Mouse (Mus musculus) kidney, postnatal 0 days (tissue): ENCODE results near the gene Rnft2. TPM values are rescaled to one million over a fixed set of nuclear protein-coding genes. Genes with fewer than 3 reads are reported as not detected.

Experiments used
- ATAC-seq: fragments of 200-750 bp; cut with Nextera tagmentation; replicated peaks from 2 replicates; pipeline ENCODE4 v1.8.0; 2017; ENCODE audit warnings: low read depth, moderate number of reproducible peaks, moderate TSS enrichment, moderate library complexity; ENCODE audit not compliant: low FRiP score
- DNase-seq: peaks from one replicate; pipeline ENCODE4 v3.0.0-alpha.2; 2016; ENCODE audit warnings: low spot score
- H3K27ac ChIP-seq: fragments of 300-500 bp; sonication (generic); 2 replicates; pipeline ENCODE4 v1.5.1; 2014; ENCODE audit warnings: mild to moderate bottlenecking
- H3K27me3 ChIP-seq: fragments of 300-500 bp; sonication (generic); 2 replicates; pipeline ENCODE4 v1.6.1; 2014; ENCODE audit warnings: low read length, mixed read lengths; ENCODE audit not compliant: insufficient read depth
- H3K36me3 ChIP-seq: fragments of 300-500 bp; sonication (generic); 2 replicates; pipeline ENCODE4 v1.6.1; 2014; ENCODE audit warnings: low read length, mixed read lengths; ENCODE audit not compliant: insufficient read depth
- H3K4me1 ChIP-seq: fragments of 300-500 bp; sonication (generic); replicated peaks from 2 replicates; pipeline ENCODE4 v1.6.1; 2014; ENCODE audit warnings: antibody characterized with exemption, low read length, mixed read lengths; ENCODE audit not compliant: insufficient read depth
- H3K4me2 ChIP-seq: fragments of 300-500 bp; sonication (generic); 2 replicates; pipeline ENCODE4 v1.6.1; 2014; ENCODE audit warnings: mild to moderate bottlenecking, low read length, moderate library complexity, mixed read lengths
- H3K4me3 ChIP-seq: fragments of 300-500 bp; sonication (generic); replicated peaks from 2 replicates; pipeline ENCODE4 v1.5.1; 2014; ENCODE audit warnings: low read depth, low read length
- H3K9ac ChIP-seq: fragments of 300-500 bp; sonication (generic); 2 replicates; pipeline ENCODE4 v1.6.1; 2014; ENCODE audit warnings: low read depth, low read length
- H3K9me3 ChIP-seq: fragments of 300-500 bp; sonication (generic); replicated peaks from 2 replicates; pipeline ENCODE4 v1.6.1; 2016; ENCODE audit warnings: low read length, inconsistent platforms, mixed read lengths
- CTCF ChIP-seq: IDR thresholded peaks from 2 replicates; pipeline ENCODE4 v1.5.1; 2016; ENCODE audit warnings: antibody characterized with exemption, low read depth, mild to moderate bottlenecking, moderate library complexity
- WGBS: fragments of 180-500 bp; shearing (Covaris S2); extraction: QIAGEN DNeasy Blood & Tissue Kit; methylation state at CpG from one replicate; pipeline ENCODE4 v1.1.7; 2014; 5-methylcytosine and 5-hydroxymethylcytosine counted together
- polyA plus RNA-seq: library from polyadenylated mRNA; unstranded; fragments of >200 nt; fragmentation: Nextera tagmentation; extraction: Ambion mirVana; gene quantifications from 2 replicates; pipeline ENCODE4 v1.2.1, GENCODE M21; 2015

Rnft2 gene
- polyA plus RNA-seq, 1 experiment from 2014 or later = 1.6 TPM

DNA sequence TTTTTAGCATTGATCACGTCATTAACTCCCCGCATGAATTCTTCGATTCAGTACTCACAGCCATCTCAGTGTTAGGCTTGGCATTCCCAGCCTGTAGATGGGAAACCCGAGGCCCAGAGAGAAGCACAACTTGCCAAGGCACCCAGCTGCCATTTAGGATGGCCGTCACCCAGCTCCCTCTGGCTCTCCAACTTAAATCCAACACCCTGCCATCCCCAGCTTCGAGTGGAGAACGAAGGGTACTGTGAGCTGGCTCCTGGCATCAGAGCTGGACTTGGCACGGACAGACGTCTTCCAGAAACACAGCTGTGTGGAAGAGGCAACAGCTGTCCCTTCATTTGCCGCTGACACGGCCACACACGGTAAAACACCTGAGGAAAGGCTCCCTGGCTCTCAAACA, 80.3 kb downstream of the Rnft2 start, which contains the start of gene Hrk:
Gene Hrk, plus strand, starts transcription at position 68 of the 400 bp plus-strand sequence.
- Histone ChIP-seq H3K4me3 (no peak within 1 kb of the TSS), H3K9me3 (no peaks in the 10 kb centered on the region), H3K27me3 (peaks cover 17% of the 10 kb centered on the region), H3K9ac (no peak within 1 kb of the TSS), H3K4me2 (no peak within 1 kb of the TSS), H3K27ac (no peak within 1 kb of the TSS), H3K36me3 (no peaks in the 10 kb centered on the region), H3K4me1 (peaks cover 5% of the 10 kb centered on the region; the same call in 1 of the 2 replicates)
- ATAC-seq (no peak), DNase-seq (no peak)
- 68% methylated on average over 12 of the region's 12 CpGs for WGBS
- no peak for TF ChIP-seq CTCF

DNA sequence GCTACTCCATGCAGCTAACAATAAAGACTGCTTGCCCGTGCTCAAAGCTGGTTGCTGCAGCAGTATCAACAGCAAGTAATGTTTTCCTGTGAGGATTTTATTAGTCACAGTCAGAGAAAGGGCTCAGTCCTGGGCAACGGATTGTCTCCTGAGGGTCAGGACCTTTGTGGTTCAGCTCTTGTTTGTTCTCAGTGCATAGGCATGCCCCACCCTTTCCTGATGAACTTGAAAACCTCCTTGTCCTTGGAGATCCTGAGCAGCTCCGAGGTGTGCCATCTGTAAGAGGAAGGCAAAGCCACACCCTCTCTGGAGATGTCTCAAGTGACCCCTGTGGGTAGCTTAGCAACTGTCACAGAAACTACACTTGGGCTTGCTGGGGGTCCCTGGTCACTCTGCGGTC, 84.2 kb downstream of the Rnft2 start:
- Histone ChIP-seq H3K27ac (no peak overlapping the region), H3K9ac (no peak overlapping the region), H3K9me3 (no peaks in the 10 kb centered on the region), H3K4me2 (no peak overlapping the region), H3K4me3 (no peak overlapping the region), H3K4me1 (no peaks in the 10 kb centered on the region), H3K36me3 (no peaks in the 10 kb centered on the region), H3K27me3 (0 out of 2 replicates have a peak, but pooled peaks cover 3% of the 10 kb centered on the region)
- WGBS = 32% methylated on average over 4 of the region's 4 CpGs
- DNase-seq (no peak), ATAC-seq (no peak)
- no peak for TF ChIP-seq CTCF

DNA sequence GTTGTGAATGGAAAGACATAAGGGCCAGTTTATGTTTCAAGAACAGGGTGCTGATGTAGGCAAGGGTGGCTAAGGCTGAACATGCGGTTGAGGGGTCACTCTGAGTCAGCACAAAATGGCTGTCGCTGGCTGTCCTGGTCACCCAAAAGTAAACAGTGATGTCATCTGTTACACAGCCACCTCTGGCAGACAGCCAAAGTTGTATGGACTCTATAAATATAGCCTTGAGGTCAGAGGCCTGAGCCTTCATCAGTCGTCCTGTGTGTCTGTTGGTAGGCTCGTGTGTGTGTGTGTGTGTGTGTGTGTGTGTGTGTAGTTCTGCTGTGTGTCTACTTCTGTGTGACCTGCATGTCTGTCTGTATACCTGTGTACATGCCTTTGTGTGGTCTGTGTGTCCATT, 87.9 kb downstream of the Rnft2 start:
- no peaks in the 10 kb centered on the region for H3K9me3 ChIP-seq
- 0 out of 2 replicates have a peak, but pooled peaks cover 3% of the 10 kb centered on the region for H3K27me3 ChIP-seq
- peaks cover 11% of the 10 kb centered on the region; the same call in 1 of the 2 replicates for H3K4me1 ChIP-seq
- no peak overlapping the region for H3K4me2 ChIP-seq
- no peak overlapping the region for H3K9ac ChIP-seq
- DNase-seq (no peak), ATAC-seq (no peak)
- WGBS = 30% methylated on average over 4 of the region's 4 CpGs
- no peaks in the 10 kb centered on the region for H3K36me3 ChIP-seq
- H3K4me3 ChIP-seq = no peak overlapping the region
- no peak overlapping the region for H3K27ac ChIP-seq
- TF ChIP-seq CTCF = no peak

DNA sequence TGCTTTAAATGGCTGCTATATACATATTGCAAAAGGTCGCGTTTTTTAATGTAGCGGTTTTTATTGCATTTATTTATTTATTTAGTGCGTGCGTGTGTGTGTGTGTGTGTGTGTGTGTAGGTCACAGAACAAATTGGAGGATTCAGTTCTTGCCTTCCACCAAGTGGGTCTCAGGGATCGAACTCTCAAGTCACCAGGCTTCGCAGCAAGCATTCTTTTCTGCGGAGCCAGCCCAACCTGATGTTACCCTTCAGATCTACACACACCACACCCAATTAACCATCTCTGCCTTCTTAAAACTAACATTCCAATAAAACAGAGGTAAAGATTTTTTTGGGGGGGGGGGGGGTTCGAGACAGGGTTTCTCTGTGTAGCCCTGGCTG, 89.4 kb downstream of the Rnft2 start:
- WGBS = 14% methylated on average over 8 of the region's 9 CpGs
- no peak for ATAC-seq
- TF ChIP-seq CTCF = no peak
- H3K4me1 ChIP-seq = peaks cover 11% of the 10 kb centered on the region; the same call in 1 of the 2 replicates
- H3K27me3 ChIP-seq = no peaks in the 10 kb centered on the region
- no peak overlapping the region for H3K27ac ChIP-seq
- no peak for DNase-seq
- H3K9me3 ChIP-seq = no peaks in the 10 kb centered on the region
- H3K4me2 ChIP-seq = peak overlapping the region; percentile 64
- H3K36me3 ChIP-seq = 0 out of 2 replicates have a peak, but pooled peaks cover 3% of the 10 kb centered on the region
- H3K4me3 ChIP-seq = peak overlapping the region; percentile 73
- H3K9ac ChIP-seq = no peak overlapping the region

DNA sequence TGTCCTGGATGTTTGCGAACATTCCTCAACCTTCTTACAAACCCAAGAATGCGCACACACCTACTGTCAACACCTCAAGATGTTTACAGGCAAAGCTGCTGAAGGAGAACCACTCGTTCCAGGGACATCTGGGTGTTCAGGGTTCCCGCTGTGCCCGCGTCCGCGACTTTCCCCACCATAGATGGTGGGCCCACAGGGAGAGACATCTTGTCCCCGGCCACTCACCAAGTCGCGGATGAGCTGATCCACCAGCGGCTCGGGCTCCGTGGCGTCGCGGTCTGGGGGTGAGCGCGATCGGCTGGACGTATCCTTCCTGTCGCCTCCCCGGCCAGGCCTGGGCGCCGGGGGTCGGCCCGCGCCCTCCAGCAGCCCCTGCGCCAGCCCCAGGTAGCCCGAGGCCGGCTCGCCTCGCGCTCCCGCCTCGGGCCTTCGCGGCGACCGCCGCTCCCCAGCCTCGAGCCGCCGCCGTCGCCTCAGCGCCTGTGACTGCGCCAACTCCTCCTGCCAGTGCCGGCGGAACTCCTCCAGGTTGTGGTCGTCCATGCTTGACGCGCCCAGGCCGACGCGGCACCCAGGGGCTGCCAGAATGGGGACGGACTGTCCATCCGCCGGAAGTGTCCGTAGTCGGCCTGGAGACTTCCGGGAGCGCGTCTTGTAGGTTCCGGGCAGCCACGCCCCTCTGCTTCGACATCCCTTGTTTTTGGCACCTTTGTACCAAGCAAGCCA, 89.9 kb downstream of the Rnft2 start, which contains the start of gene Fbxw8:
Gene Fbxw8, minus strand, starts transcription at position 626 of the 726 bp plus-strand sequence.
- H3K9me3 ChIP-seq = no peaks in the 10 kb centered on the region
- peak; percentile 92 for DNase-seq
- ATAC-seq = peak; percentile 93
- H3K36me3 ChIP-seq = 0 out of 2 replicates have a peak, but pooled peaks cover 3% of the 10 kb centered on the region
- no peaks in the 10 kb centered on the region for H3K27me3 ChIP-seq
- peaks cover 11% of the 10 kb centered on the region; the same call in 1 of the 2 replicates for H3K4me1 ChIP-seq
- peak within 1 kb of the TSS; percentile 64 for H3K4me2 ChIP-seq
- H3K4me3 ChIP-seq = peak within 1 kb of the TSS; percentile 73
- peak within 1 kb of the TSS; percentile 91 for H3K9ac ChIP-seq
- H3K27ac ChIP-seq = peak within 1 kb of the TSS; percentile 67
- WGBS = under 1% methylated on average over 67 of the region's 67 CpGs
- TF ChIP-seq CTCF = no peak

DNA sequence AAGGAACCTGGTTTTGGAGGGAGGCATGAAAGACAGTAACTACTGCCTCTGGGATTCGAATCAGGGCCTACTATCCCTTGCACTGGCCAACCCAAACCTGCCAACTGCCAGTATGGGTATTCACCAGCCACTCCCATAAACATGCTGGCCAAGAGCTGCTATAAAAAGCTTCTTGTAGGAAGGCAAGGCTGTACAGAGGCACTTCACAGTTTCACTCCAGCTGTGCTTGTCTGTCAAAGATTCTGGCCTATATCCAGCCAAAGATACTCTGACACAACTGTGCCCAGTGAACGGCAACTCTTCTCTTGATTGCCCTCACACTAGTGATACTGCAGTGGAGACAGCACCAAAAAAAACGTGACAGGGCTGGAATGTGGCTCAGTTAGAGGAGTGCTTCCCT, 95.2 kb downstream of the Rnft2 start:
- TF ChIP-seq CTCF = no peak
- Histone ChIP-seq H3K4me1 (peaks cover 11% of the 10 kb centered on the region; the same call in 1 of the 2 replicates), H3K27me3 (no peaks in the 10 kb centered on the region), H3K4me3 (no peak overlapping the region), H3K4me2 (no peak overlapping the region), H3K36me3 (peaks cover 3% of the 10 kb centered on the region; the same call in 1 of the 2 replicates), H3K9me3 (no peaks in the 10 kb centered on the region), H3K27ac (no peak overlapping the region), H3K9ac (no peak overlapping the region)
- 73% methylated on average over 3 of the region's 3 CpGs for WGBS
- no peak for ATAC-seq
- no peak for DNase-seq
